Mouse (Mus musculus) kidney, embryonic 15.5 days (tissue): ENCODE measurements around the gene Pfn3. TPM values are rescaled to one million over a fixed set of nuclear protein-coding genes. Genes with fewer than 3 reads are reported as not detected.
A peak's percentile ranks its signal among the peaks of the same experiment; 100 is the strongest.

Experiments used
- ATAC-seq: fragments of 200-750 bp; cut with Nextera tagmentation; replicated peaks from 2 replicates; pipeline ENCODE4 v1.8.0; 2017; ENCODE audit warnings: moderate TSS enrichment; ENCODE audit not compliant: low FRiP score
- H3K27ac ChIP-seq: fragments of 300-500 bp; sonication (generic); 2 replicates; pipeline ENCODE4 v1.5.1; 2015; ENCODE audit warnings: mild to moderate bottlenecking, inconsistent platforms
- H3K27me3 ChIP-seq: fragments of 300-500 bp; sonication (generic); 2 replicates; pipeline ENCODE4 v1.6.1; 2015; ENCODE audit warnings: inconsistent platforms
- H3K36me3 ChIP-seq: fragments of 300-500 bp; sonication (generic); 2 replicates; pipeline ENCODE4 v1.6.1; 2015; ENCODE audit warnings: inconsistent platforms
- H3K4me1 ChIP-seq: fragments of 300-500 bp; sonication (generic); 2 replicates; pipeline ENCODE4 v1.6.1; 2015; ENCODE audit warnings: inconsistent platforms
- H3K4me2 ChIP-seq: fragments of 300-500 bp; sonication (generic); 2 replicates; pipeline ENCODE4 v1.6.1; 2015; ENCODE audit warnings: moderate library complexity, mild to moderate bottlenecking, inconsistent platforms
- H3K4me3 ChIP-seq: fragments of 300-500 bp; sonication (generic); replicated peaks from 2 replicates; pipeline ENCODE4 v1.5.1; 2015; ENCODE audit warnings: mild to moderate bottlenecking, inconsistent platforms
- H3K9ac ChIP-seq: fragments of 300-500 bp; sonication (generic); 2 replicates; pipeline ENCODE4 v1.6.1; 2015; ENCODE audit warnings: mild to moderate bottlenecking, inconsistent platforms
- H3K9me3 ChIP-seq: fragments of 300-500 bp; sonication (generic); replicated peaks from 2 replicates; pipeline ENCODE4 v1.6.1; 2016; ENCODE audit warnings: inconsistent platforms
- WGBS: fragments of 180-500 bp; shearing (Covaris S2); methylation state at CpG from one replicate; pipeline ENCODE4 v1.1.7; 2015; ENCODE audit warnings: mixed read lengths; 5-methylcytosine and 5-hydroxymethylcytosine counted together
- polyA plus RNA-seq: library from polyadenylated mRNA; unstranded; fragments of >200 nt; fragmentation: Nextera tagmentation; extraction: Ambion mirVana; gene quantifications from 2 replicates; pipeline ENCODE4 v1.2.1, GENCODE M21; 2015

Gene Pfn3
- polyA plus RNA-seq, result not detected in 2 replicates

DNA sequence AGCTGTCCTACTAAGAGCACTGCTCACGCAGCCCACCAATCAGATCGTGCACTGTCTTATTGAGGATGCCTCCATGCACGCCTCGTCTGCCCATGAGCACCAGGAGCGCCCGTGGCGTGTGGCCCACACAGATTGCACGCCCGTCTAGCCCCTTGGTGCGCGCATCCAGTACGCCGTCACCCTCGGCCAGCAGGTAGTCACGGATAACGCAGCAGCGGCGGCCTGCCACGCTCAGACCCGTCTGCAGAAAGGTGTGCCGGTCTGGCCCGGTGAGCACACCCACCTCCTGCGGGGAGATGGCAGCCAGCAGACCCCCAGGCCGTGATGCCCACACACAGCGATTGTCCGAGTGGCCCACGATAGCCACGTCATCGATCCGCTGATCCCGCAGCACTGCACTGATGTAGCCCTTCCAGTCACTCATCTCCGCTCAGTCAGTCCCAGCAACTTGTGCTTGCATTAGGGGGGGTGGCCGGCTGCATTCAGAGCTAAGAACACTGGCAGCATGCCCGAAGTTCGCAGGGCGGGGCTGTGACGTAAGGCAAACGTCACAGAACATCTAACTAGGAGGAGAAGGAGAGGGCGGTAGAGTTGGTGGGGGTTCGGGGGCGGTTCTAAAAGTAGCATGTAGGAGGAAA lies at the start of gene Pfn3:
Pfn3 (minus strand) TSS at position 490 of the 638 bp plus-strand sequence.
- Histone ChIP-seq H3K4me2 (peak within 1 kb of the TSS; percentile 73), H3K9ac (peak within 1 kb of the TSS; percentile 35; the same call in 1 of the 2 replicates), H3K27ac (no peak within 1 kb of the TSS), H3K36me3 (no peaks in the 10 kb centered on the region), H3K4me3 (peak within 1 kb of the TSS; percentile 43), H3K4me1 (peaks cover 15% of the 10 kb centered on the region), H3K27me3 (peaks cover 42% of the 10 kb centered on the region), H3K9me3 (no peaks in the 10 kb centered on the region)
- ATAC-seq, result peak; percentile 68
- WGBS, result 11% methylated on average over 41 of the region's 41 CpGs

GRCm38 (mm10) chr13:55464027-55464884 lies 49.2 kb upstream of the Pfn3 start, which contains the start of gene Prr7:
Gene Prr7 (plus strand): TSS chr13:55464267.
- Histone ChIP-seq H3K9me3 (no peaks in the 10 kb centered on the region), H3K36me3 (peaks cover 30% of the 10 kb centered on the region), H3K4me1 (peaks cover 23% of the 10 kb centered on the region), H3K9ac (peak within 1 kb of the TSS; percentile 70), H3K27ac (peak within 1 kb of the TSS; percentile 69), H3K27me3 (no peaks in the 10 kb centered on the region), H3K4me2 (peak within 1 kb of the TSS; percentile 98), H3K4me3 (peak within 1 kb of the TSS; percentile 70)
- peak; percentile 68 for ATAC-seq
- under 1% methylated on average over 79 of the region's 84 CpGs for WGBS

- ATAC-seq, result no peak
- Histone ChIP-seq H3K9me3 (no peaks in the 10 kb centered on the region), H3K4me3 (peak overlapping the region; percentile 70), H3K36me3 (peaks cover 37% of the 10 kb centered on the region), H3K27ac (peak overlapping the region; percentile 69; the same call in 1 of the 2 replicates), H3K4me2 (peak overlapping the region; percentile 98), H3K27me3 (no peaks in the 10 kb centered on the region), H3K4me1 (peaks cover 23% of the 10 kb centered on the region), H3K9ac (peak overlapping the region; percentile 70)
- WGBS, result 6% methylated on average over 14 of the region's 14 CpGs
These were observed 48.5 kb upstream of the Pfn3 start for GRCm38 (mm10) chr13:55463399-55464026.

GRCm38 (mm10) chr13:55462965-55463364 lies 47.9 kb upstream of the Pfn3 start:
- 45% methylated on average over 2 of the region's 2 CpGs for WGBS
- Histone ChIP-seq H3K27ac (no peak overlapping the region), H3K4me2 (0 out of 2 replicates have a peak overlapping the region, but pooled peaks have one; percentile 98), H3K4me1 (peaks cover 23% of the 10 kb centered on the region), H3K9me3 (no peaks in the 10 kb centered on the region), H3K36me3 (peaks cover 43% of the 10 kb centered on the region), H3K9ac (no peak overlapping the region), H3K4me3 (no peak overlapping the region), H3K27me3 (no peaks in the 10 kb centered on the region)
- ATAC-seq, result no peak

DNA sequence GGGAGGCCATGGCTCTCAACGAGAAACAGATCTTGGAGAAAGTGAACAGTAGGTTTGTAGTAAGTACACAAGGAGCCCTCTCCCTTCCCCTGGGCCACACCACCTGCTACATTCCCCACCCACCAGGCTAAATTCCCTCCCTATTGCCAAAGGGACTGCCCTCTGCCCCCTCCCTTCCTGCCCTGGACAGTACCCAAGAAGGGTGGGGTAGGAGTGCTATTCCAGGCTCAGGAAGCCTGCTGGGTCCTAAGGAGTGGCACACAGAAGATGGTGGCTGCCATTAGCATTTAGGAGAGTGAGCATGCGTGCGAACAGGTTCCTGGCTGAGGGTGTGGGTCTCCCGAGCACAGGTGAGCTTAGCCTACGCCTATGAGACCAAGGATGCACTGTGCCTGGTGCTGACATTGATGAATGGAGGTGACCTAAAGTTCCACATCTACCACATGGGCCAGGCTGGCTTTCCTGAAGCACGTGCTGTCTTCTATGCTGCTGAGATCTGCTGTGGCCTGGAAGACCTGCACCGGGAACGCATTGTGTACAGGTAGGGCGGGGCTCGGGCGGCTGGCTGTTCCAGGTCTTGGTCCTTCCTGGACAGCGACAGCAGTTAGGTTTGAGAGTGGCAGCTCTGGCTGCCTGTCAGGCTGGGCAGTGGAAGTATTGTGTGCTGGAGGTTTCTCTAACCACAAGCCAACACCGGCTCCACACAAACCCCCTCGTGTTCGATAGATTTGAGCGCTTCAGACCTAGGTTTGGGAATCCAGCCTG lies 36.9 kb upstream of the Pfn3 start:
- H3K9me3 ChIP-seq, result no peaks in the 10 kb centered on the region
- ATAC-seq, result no peak
- H3K36me3 ChIP-seq, result peaks cover 81% of the 10 kb centered on the region
- no peak overlapping the region for H3K4me2 ChIP-seq
- 96% methylated on average over 16 of the region's 16 CpGs for WGBS
- H3K27ac ChIP-seq, result no peak overlapping the region
- no peak overlapping the region for H3K4me3 ChIP-seq
- H3K4me1 ChIP-seq, result peaks cover 16% of the 10 kb centered on the region
- no peak overlapping the region for H3K9ac ChIP-seq
- H3K27me3 ChIP-seq, result no peaks in the 10 kb centered on the region

GRCm38 (mm10) chr13:55451296-55451695 lies 36.3 kb upstream of the Pfn3 start:
- Histone ChIP-seq H3K27me3 (no peaks in the 10 kb centered on the region), H3K4me2 (no peak overlapping the region), H3K36me3 (peaks cover 74% of the 10 kb centered on the region), H3K9me3 (no peaks in the 10 kb centered on the region), H3K4me3 (no peak overlapping the region), H3K4me1 (peaks cover 23% of the 10 kb centered on the region), H3K9ac (no peak overlapping the region), H3K27ac (no peak overlapping the region)
- 91% methylated on average over 10 of the region's 10 CpGs for WGBS
- no peak for ATAC-seq

DNA sequence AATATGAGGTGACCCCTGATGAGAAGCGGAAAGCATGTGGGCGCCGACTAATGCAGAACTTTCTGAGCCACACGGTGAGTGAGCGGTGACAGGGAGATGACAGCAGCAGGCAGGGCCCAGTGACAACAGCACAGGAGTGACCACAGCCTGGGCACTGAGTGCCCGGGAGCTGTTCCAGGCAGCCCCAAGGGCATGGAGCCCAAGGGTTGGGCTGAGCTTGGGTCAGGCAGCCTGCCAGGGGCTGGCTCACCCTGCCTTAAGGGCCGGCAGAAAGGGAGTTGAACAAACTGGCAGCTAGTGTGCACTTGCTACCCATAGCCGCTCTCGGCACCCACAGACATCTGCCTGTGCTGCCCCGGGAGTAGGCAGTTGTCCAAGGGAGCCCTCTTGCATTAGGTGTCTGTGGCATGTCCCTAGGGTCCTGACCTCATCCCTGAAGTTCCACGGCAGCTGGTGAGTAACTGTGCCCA lies 35.5 kb upstream of the Pfn3 start:
- no peak overlapping the region for H3K27ac ChIP-seq
- H3K4me1 ChIP-seq, result peaks cover 29% of the 10 kb centered on the region
- H3K9ac ChIP-seq, result no peak overlapping the region
- 92% methylated on average over 11 of the region's 11 CpGs for WGBS
- no peaks in the 10 kb centered on the region for H3K27me3 ChIP-seq
- no peaks in the 10 kb centered on the region for H3K9me3 ChIP-seq
- H3K36me3 ChIP-seq, result peaks cover 67% of the 10 kb centered on the region
- ATAC-seq, result no peak
- no peak overlapping the region for H3K4me3 ChIP-seq
- no peak overlapping the region for H3K4me2 ChIP-seq

DNA sequence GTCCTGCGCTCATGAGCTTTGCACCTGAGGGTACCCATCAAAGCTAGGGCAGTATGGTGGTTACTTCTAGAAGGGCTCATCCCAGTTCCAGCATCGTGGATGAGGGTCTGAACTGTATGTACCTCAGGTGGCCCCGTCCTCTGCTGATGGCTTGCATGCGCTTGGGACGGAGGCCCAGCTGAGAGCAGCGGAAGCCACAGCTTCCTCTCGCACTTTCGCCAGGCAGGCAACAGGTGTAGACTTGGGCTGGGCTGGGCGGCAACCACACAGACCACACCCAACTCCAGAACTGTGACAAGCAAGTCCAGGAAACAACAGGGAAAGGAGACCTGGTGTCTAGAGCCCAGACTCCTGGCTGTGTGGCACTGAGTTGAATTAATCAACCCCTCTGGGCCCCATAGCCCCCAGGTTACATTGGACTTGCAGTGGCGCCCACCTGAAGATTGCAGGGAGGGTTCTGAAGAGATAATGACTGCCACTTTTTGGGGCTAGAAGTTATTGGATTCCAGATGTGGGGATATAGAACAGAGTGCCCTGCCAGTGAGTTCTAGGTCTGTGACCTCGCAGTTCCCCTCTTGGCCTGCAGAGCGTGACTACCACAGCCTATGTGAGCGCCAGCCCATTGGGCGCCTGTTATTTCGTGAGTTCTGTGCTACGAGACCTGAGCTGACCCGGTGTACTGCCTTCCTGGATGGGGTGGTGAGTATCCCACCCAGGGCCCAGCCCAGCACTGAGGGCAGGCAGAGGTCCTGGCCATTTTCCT lies 34.8 kb upstream of the Pfn3 start:
- Histone ChIP-seq H3K4me3 (no peak overlapping the region), H3K9me3 (no peaks in the 10 kb centered on the region), H3K27me3 (no peaks in the 10 kb centered on the region), H3K9ac (no peak overlapping the region), H3K4me1 (peaks cover 29% of the 10 kb centered on the region), H3K4me2 (no peak overlapping the region), H3K36me3 (peaks cover 60% of the 10 kb centered on the region), H3K27ac (no peak overlapping the region)
- WGBS, result 91% methylated on average over 17 of the region's 17 CpGs
- no peak for ATAC-seq

DNA sequence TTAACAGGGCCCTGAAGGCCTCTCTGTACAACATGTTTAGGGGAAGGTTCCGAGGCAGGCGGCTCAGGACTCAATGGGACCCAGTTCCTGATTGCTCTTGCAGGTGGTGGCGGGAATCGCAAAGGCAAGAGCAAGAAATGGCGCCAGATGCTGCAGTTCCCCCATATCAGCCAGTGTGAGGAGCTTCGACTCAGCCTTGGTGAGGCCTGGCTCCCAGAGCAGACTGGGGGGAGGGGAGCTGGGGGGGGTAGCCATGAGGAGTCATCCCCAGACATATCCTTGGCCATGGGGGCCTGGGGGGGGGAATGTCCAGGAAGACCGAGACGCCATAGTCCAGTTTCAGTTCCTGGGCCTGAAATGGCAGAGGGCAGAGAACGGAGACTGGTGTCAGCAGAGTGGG lies 34.2 kb upstream of the Pfn3 start:
- H3K27me3 ChIP-seq, result no peaks in the 10 kb centered on the region
- H3K27ac ChIP-seq, result no peak overlapping the region
- no peak for ATAC-seq
- WGBS, result 92% methylated on average over 9 of the region's 9 CpGs
- H3K4me1 ChIP-seq, result peaks cover 29% of the 10 kb centered on the region
- H3K9me3 ChIP-seq, result no peaks in the 10 kb centered on the region
- no peak overlapping the region for H3K9ac ChIP-seq
- H3K4me3 ChIP-seq, result no peak overlapping the region
- peaks cover 53% of the 10 kb centered on the region for H3K36me3 ChIP-seq
- H3K4me2 ChIP-seq, result no peak overlapping the region

DNA sequence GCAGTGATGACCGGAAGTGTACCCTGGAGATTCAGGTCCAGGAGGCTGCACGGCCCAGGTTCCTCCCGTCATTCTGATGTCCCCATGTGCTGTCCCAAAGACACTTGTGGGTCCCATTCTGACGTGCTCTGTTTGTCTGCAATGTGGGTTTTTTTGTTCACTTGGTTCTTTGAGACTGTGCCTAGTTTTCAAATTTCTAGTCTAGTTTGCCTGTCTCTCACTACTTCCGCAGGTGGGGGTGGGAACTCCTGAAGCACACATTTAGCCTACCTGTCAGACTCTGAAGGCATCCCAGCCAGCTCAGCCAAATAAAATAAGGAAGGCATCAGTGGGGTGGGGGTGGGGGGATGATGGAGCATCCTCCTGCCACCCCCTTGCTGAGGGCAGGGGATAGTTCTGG lies 33.1 kb upstream of the Pfn3 start:
- Histone ChIP-seq H3K4me3 (no peak overlapping the region), H3K9ac (no peak overlapping the region), H3K36me3 (peaks cover 43% of the 10 kb centered on the region), H3K4me1 (peaks cover 36% of the 10 kb centered on the region), H3K27ac (no peak overlapping the region), H3K9me3 (no peaks in the 10 kb centered on the region), H3K27me3 (no peaks in the 10 kb centered on the region), H3K4me2 (no peak overlapping the region)
- 90% methylated on average over 5 of the region's 5 CpGs for WGBS
- no peak for ATAC-seq

DNA sequence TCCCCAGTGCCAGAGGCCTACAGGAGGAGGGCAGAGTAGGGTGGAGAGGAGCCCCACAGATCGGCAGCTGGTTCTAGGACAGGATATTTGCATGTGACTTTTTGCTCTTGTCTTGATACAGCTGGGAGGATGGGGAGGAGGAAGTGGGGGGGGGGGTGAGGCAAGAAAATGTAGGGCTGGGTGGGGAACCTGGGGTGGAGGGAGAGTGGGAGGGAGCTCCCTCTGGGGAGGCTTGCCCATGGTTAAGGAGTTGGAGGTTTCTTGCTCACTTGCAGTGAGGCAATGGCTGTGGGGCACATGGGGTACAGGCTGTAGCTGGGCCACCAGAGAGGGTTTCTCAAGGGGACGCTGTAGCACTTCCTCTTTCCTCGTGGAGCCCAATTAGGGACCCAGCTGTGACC lies 32.5 kb upstream of the Pfn3 start:
- Histone ChIP-seq H3K27me3 (no peaks in the 10 kb centered on the region), H3K4me2 (no peak overlapping the region), H3K4me1 (peaks cover 36% of the 10 kb centered on the region), H3K9me3 (no peaks in the 10 kb centered on the region), H3K9ac (no peak overlapping the region), H3K27ac (no peak overlapping the region), H3K36me3 (peaks cover 37% of the 10 kb centered on the region), H3K4me3 (no peak overlapping the region)
- WGBS, result 39% methylated on average over 3 of the region's 3 CpGs
- no peak for ATAC-seq
